Mouse (Mus musculus): Measurements from ENCODE around the gene Gm11639.

The Gm11639 gene

GRCm38 (mm10) chr11:105152357-105152899 lies 466.9 kb downstream of the Gm11639 start:
- intact Hi-C loops (cut with DNase I), result no loop called here

DNA sequence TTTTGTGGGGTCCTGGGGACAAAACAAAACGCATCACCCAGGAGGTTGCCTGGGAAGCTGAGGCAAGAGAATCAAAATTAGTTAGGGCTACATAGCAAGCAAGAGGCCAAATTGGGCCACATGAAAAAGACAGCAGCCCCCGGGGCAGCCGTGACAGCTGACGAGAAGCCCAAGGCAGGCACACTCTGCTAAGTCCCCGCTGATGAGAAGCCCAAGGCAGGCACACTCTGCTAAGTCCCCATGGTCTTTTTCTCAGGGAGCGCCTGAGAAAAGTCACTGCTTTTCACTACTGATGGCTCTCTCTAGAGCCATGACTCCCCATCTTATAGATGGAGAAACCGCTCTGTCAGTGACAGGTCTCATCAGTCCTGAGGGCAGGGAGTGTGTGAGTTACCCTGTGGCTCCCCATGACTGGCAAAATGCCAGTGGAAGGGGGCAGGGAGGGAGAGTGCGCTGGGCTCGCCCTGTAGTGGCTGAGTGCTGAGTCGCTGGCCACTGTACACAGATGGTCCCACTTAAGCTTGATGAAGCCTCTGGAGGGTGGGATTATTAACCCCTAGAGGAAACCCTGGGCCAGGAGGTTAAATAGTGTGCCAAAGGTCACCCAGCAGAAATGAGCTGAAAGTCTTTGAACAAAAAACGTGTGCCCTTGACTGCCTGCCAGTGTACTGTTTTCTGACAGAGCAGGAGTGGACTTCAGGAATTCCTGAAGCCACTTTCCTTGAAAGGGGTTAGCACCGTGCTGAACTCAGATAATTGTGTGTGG lies 467.7 kb downstream of the Gm11639 start:
- intact Hi-C loops (cut with DNase I), result no loop called here

DNA sequence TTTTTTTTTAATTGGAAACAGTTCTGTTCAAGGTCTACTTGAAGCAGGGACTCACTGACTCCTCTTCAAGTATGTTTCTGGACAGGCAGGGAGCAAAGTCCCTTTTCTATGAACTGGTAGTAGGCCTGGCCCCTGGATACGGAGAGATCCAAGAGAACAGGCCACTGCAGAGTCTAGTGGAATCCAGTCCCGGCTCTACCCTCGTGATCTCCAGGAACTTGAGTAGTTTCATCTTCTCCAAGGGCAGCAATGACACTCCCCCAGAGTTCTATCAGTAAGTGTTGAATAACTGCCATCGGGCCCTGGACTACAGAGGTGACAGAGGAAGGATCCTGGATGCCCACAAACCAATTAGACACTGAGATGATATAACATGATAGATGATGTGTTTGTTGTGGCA lies 470.4 kb downstream of the Gm11639 start:
- intact Hi-C loops (cut with DNase I), result no loop called here

- intact Hi-C loops (cut with DNase I), result no loop called here
Observed at GRCm38 (mm10) chr11:105156748-105157267, 471.3 kb downstream of the Gm11639 start.

DNA sequence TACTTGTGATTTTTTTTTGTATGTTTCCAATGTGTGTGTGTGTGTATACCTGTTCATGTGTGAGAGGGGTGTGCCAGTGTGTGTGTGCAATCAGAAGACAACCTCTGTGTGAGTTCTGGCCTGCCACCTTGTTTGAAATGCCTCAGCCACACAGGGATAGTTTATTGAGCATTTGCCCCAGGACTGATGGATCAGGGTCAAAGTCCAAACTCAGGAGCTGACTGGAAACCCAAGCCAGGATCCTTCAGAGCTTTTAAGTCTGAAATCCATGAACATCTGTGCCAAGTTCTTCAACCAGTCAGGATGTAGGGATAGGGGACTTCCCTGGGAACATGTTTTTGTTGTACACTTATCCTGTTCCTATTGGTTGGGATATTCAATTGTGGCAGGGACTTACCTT lies 472.5 kb downstream of the Gm11639 start:
- intact Hi-C loops (cut with DNase I), result no loop called here

- intact Hi-C loops (cut with DNase I), result no loop called here
Observed at GRCm38 (mm10) chr11:105159673-105160360, 474.3 kb downstream of the Gm11639 start.

- intact Hi-C loops (cut with DNase I), result no loop called here
Observed at GRCm38 (mm10) chr11:105161411-105161810, 475.9 kb downstream of the Gm11639 start.

DNA sequence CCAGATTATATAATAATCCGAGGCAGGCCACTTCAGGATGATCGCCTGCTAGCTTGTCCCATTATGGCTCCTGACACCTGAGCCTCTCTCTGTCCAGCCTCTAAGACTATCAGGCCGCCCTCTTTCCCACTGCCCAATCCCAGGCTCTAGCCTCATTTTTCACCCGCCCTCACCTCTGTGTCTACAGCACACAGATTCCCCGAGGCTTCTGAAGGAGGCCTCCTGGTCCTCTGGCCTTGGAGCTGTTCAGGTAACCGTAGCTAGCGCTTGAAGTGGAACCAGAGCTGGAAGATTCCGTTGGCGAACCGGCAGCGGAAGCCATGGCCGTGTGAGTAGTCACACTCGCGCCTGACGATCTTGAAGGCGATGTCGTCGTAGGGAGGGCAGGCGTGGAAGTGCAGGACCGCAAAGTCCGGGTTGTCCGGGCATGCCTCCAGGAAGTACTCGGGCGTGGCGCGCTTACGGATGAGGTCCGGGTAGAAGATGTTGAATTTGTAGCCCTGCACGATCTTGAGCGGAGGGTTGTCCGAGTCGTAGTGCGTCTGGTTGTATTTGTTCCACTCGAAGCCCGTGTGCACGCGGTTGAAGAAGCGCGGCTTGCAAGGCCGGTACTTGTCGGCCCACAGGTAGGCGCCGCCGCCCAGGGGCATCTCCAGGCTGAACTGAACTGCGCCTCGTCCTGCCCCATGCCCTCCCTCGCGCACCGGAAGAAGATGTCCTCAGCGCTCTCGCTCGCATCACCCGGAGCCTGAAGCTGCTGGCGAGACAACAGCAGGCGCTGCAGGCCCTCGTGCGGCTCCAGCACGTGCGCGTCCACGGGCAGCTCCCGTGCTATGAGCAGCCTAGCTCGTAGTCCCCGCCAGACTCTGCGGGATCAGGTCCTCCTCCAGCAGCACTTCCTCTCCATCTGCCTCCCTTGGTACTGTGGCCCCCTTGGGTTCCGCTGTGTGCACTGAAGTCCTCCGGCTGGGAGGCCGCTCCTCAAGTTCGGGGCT lies 479.3 kb downstream of the Gm11639 start:
- intact Hi-C loops (cut with DNase I), result no loop called here

DNA sequence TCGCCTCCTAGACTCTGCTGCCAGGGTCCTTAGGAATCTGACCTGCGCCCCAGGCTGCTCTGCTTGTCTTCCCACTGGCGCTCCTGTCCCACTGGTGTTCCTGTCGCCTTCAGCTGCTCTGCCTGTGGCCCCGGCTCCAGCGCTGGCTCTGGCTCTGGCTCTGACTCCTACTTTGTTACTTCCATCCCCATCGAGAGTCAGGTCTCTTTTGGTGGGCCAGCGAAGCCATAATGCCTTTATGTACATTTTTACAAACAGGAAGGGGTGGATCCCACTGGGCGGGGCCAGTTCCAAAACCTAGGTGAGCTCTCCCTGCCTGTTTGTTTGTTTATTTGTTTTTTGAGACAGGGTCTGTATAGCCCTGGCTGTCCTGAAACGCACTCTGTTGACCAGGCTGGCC lies 481.3 kb downstream of the Gm11639 start:
- intact Hi-C loops (cut with DNase I), result no loop called here
